In the genomic region with DNA sequence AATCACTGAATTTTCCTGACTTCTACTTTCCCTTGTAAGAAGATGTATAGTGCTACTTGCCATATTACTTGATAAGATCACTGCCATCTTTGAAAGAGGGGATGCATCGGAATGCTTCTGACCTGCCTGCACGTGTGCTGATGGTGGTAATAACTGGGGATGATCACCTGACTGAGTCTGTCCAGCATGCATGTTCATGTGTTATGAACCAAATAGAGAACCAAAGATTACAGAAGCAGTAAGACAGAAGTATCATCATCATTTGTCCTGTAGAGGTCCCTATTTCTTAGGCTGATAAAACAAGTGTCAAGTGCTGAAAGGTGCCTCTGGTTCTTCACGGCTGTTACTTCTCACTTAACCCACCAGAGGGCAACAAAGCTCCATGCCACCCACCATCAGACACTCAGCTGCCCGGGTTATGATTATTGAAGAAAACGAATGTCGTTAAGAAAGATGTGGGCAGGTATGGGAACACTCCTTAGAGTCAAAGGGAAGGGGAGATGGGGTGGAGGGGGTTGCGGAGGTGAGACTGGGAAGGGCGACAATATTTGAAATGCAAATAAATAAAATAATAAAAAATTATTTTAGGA, we compare ENCODE assay signal across 1 mouse cellular context.
TF ChIP-seq lines count a peak whose summit lies in the region.

No protein-coding gene starts in this region.

TF ChIP-seq in CH12.LX, 34 proteins besides CTCF, POLR2A, EP300 and RAD21 (continued from another document):
- TF ChIP-seq USF2 (conservative IDR thresholded peaks at IDR 0.05; ENCODE audit: low read depth, low read length): no peak
- no peak for TF ChIP-seq MXI1 (IDR thresholded peaks at IDR 0.05; ENCODE audit: low read depth, low read length)
- TF ChIP-seq MYC (IDR thresholded peaks at IDR 0.05; ENCODE audit: low read depth, low read length): no peak
- no peak for TF ChIP-seq MAX (IDR thresholded peaks at IDR 0.05; ENCODE audit: low read length)
- TF ChIP-seq ZNF384 (IDR thresholded peaks at IDR 0.05; ENCODE audit: low read depth, low read length): no peak
- TF ChIP-seq ZC3H11A (IDR thresholded peaks at IDR 0.05; ENCODE audit: low read depth, low read length): peak; percentile 58
- TF ChIP-seq IRF4 (IDR thresholded peaks at IDR 0.05; ENCODE audit: low read depth, low read length): no peak
